Mouse (Mus musculus) E14TG2a.4 (cell line): ENCODE data around the gene Gprasp1.
"Not testable (repeated sequence)": the region's sequence is repeated elsewhere in the genome, so short reads cannot be mapped to it uniquely, and the experiment has no call there.

Experiments
- H3K27me3 ChIP-seq: 2 replicates; pipeline ENCODE4 v1.6.1; 2014; ENCODE audit warnings: low read length, control low read depth; ENCODE audit not compliant: insufficient read depth
- H3K36me3 ChIP-seq: 2 replicates; pipeline ENCODE4 v1.6.1; 2014; ENCODE audit warnings: low read length, control low read depth; ENCODE audit not compliant: insufficient read depth
- H3K4me1 ChIP-seq: replicated peaks from 2 replicates; pipeline ENCODE4 v1.6.1; 2014; ENCODE audit warnings: low read depth, low read length, control low read depth
- H3K4me3 ChIP-seq: replicated peaks from 2 replicates; pipeline ENCODE4 v1.5.1; 2014; ENCODE audit warnings: mild to moderate bottlenecking, low read length
- H3K9me3 ChIP-seq: 2 replicates; pipeline ENCODE4 v1.6.1; 2014; ENCODE audit warnings: low read length, control low read depth
- CTCF ChIP-seq: conservative IDR thresholded peaks from 2 replicates; pipeline ENCODE4 v1.5.1; 2014; ENCODE audit warnings: low read length
- NANOG ChIP-seq: IDR thresholded peaks from 2 replicates; pipeline ENCODE4 v1.6.1; 2014; ENCODE audit warnings: borderline replicate concordance, low read length, mixed read lengths
- POU5F1 ChIP-seq: IDR thresholded peaks from 2 replicates; pipeline ENCODE4 v1.6.1; 2014; ENCODE audit warnings: low read length, borderline replicate concordance

The Gprasp1 gene

GRCm38 (mm10) chrX:135804149-135804548, 61.6 kb downstream of the Gprasp1 start:
- no peaks in the 10 kb centered on the region for H3K27me3 ChIP-seq
- H3K9me3 ChIP-seq, result no peaks in the 10 kb centered on the region
- H3K36me3 ChIP-seq, result peaks cover 43% of the 10 kb centered on the region
- no peak overlapping the region for H3K4me3 ChIP-seq
- no peaks in the 10 kb centered on the region for H3K4me1 ChIP-seq
- TF ChIP-seq CTCF, result no peak
- no peak for TF ChIP-seq NANOG
- no peak for TF ChIP-seq POU5F1

- no peak for TF ChIP-seq NANOG
- no peak for TF ChIP-seq POU5F1
- peak; percentile 75 for TF ChIP-seq CTCF
- H3K4me3 ChIP-seq, result no peak overlapping the region
- H3K36me3 ChIP-seq, result peaks cover 27% of the 10 kb centered on the region
- H3K4me1 ChIP-seq, result no peaks in the 10 kb centered on the region
- no peaks in the 10 kb centered on the region for H3K9me3 ChIP-seq
- H3K27me3 ChIP-seq, result no peaks in the 10 kb centered on the region
Observed at GRCm38 (mm10) chrX:135805780-135806179, 63.2 kb downstream of the Gprasp1 start.

GRCm38 (mm10) chrX:135835896-135836295, 93.4 kb downstream of the Gprasp1 start:
- not testable (repeated sequence) for H3K4me3 ChIP-seq, H3K27me3 ChIP-seq, H3K4me1 ChIP-seq, H3K36me3 ChIP-seq, H3K9me3 ChIP-seq

DNA sequence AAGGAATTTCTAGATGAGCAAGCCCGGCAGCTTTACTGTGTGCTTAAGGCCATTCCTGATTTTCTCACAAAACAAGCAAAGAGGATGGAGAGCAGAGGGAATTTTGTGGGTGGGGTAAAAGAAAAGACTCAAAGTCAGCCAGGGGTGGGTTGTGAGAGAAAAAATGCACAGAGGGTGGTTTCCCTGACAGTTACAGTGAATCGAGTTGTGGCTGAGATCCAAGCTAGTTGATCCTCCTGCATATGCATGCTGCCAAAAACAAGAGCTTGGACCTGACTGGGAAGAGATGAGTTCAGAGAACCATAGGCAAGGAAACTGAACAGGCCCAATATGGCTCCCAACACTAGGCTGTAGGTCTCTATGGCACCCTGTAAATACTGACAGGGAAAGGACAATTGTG, 95.4 kb downstream of the Gprasp1 start:
- Histone ChIP-seq H3K27me3 (no peaks in the 10 kb centered on the region), H3K36me3 (peaks cover 12% of the 10 kb centered on the region), H3K4me3 (no peak overlapping the region), H3K9me3 (no peaks in the 10 kb centered on the region), H3K4me1 (no peaks in the 10 kb centered on the region)
- TF ChIP-seq POU5F1 (no peak), NANOG (no peak)

DNA sequence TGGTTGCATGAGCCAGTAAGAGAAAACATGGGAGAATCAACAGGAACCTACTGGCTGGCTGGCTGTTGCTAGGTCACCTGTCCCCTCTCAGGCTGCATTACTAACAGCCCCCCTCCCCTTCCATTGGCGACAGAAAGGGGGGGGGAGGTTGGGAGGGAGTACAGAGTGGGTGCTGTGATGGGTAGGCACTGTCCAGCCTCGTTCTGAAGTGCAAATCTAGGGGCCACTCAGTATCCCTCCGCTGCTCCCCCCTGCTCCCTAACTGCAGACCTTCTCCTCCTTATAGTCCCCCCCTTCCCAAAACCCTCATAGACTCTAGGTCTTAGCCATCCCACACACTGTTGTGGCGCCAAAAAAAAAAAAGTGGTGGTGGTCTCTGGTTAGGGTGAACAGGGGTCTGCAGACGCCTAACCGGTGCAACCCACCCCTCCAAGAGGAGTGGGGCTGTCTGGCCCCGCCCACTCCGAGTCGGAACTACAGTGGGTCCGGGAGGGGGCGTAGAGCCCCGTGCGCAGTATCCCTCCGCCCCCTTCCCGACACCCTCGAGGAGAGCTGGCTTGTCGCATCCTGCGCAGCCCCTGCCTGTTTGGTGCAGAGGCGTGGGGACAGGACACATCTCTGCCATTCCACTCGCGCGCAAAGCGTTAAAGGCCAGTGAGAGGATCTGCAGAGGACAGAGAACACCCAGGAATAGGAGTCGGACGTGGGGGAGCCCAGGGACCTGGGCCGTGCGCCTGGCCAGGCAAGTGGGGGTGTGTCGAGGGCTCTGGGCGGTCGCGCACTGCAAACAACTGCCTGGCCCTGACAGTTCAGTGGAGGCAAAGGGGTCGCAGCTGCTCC, 96.2 kb downstream of the Gprasp1 start, which contains the start of gene Gprasp2:
TSS of gene Gprasp2 (plus strand) at position 514 of the 840 bp plus-strand sequence.
- H3K9me3 ChIP-seq, H3K27me3 ChIP-seq, H3K4me1 ChIP-seq: not testable (repeated sequence)
- H3K36me3 ChIP-seq, result peaks cover 20% of the 10 kb centered on the region
- H3K4me3 ChIP-seq, result peak within 1 kb of the TSS; percentile 79

- Histone ChIP-seq H3K4me3 (peak overlapping the region; percentile 79), H3K36me3 (peaks cover 20% of the 10 kb centered on the region)
- not testable (repeated sequence) for H3K9me3 ChIP-seq, H3K4me1 ChIP-seq, H3K27me3 ChIP-seq
- TF ChIP-seq CTCF, result 0 out of 2 replicates have a peak, but pooled peaks have one; percentile 11
Observed at GRCm38 (mm10) chrX:135839397-135840391, 97.2 kb downstream of the Gprasp1 start.
